Mouse (Mus musculus) megakaryocyte, embryonic 14.5 days (primary cell): ENCODE data around the gene Lat2.

ENCODE experiments used
- FLI1 ChIP-seq: IDR thresholded peaks from 2 replicates; pipeline ENCODE4 v1.6.1; 2012; ENCODE audit warnings: low read length, inconsistent platforms, mixed read lengths
- GATA1 ChIP-seq: IDR thresholded peaks from 3 replicates; pipeline ENCODE4 v1.6.1; 2012; ENCODE audit warnings: mixed read lengths, low read length, inconsistent platforms, borderline replicate concordance

DNA sequence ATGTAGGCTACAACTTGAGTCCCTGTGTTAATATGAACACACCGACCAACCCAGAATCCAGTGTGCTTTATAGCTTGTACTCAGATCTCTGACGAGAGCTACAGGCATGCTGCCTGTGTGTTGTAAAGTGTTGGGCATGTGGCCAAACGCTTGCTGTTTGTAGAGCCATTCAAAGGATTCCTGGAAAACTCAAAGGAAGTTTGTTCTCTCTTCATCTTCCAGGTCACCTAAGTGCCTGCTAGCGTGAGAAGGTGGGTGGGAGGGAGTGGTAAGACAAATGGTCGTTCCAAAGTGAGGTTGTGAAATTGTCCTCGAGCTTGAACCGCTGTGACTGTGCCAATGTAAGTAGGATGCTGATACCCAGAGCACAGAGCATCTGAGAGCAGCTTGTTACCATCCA is 37.2 kb upstream of the Lat2 start:
- TF ChIP-seq FLI1 (no peak), GATA1 (no peak)
